Mouse (Mus musculus): Measurements from ENCODE around the gene Serpind1.
A peak's percentile ranks its signal among the peaks of the same experiment; 100 is the strongest.

Gene Serpind1

DNA sequence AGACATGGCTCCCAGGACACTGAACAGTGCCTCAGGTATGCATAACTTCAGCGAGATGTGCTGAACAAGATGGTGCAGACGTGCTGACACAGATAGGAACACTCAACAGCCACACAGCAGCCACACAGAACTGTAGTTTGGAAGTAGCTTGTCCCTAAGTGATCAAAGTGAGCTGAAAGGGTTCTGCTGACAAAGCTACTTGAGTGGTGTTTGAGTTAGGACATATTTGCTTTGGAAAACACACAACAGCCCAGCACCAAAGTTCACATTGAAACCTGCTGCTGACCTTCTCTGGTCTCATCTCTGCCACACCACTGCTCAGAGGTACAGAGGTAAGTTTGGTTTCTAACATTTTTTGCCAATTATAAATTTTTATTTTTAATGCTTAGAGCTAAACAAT lies at the start of gene Serpind1:
TSS of gene Serpind1 (plus strand) at position 256 of the 400 bp plus-strand sequence.
- peak; percentile 71 for DNase-seq (ENCODE audit: low spot score)

- DNase-seq (ENCODE audit: low spot score), result no peak
These were observed 48.0 kb upstream of the Serpind1 start for GRCm38 (mm10) chr16:17283151-17283550.

DNA sequence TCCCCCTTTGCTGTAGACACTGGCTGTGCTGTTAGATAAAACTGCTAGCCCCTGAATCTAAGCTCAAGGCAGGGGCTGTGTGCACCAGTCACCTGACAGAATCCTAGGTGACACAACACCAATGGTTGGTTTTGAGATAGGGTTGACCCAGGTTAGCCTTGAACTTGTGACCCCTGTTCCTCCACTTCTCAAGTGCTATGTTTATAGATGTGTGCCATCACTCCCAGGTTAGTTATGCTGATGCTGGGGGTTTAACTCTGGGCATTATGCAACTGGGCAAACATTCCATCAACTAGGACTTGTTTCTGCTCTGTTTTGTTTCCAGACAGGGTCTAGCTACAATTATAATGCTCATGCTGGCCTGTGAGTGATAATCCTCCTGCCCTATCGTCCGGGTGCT lies 44.1 kb upstream of the Serpind1 start:
- DNase-seq (ENCODE audit: low spot score), result peak; percentile 27

- no peak for DNase-seq (ENCODE audit: low spot score)
These were observed 40.2 kb upstream of the Serpind1 start for GRCm38 (mm10) chr16:17291016-17291415.

GRCm38 (mm10) chr16:17292751-17293150 lies 38.4 kb upstream of the Serpind1 start:
- DNase-seq (ENCODE audit: low spot score), result peak; percentile 32

- no peak for DNase-seq (ENCODE audit: low spot score)
These were observed 30.4 kb upstream of the Serpind1 start for GRCm38 (mm10) chr16:17300818-17301217.

- no peak for DNase-seq (ENCODE audit: low spot score)
These were observed 27.5 kb upstream of the Serpind1 start for GRCm38 (mm10) chr16:17303521-17304245.

DNA sequence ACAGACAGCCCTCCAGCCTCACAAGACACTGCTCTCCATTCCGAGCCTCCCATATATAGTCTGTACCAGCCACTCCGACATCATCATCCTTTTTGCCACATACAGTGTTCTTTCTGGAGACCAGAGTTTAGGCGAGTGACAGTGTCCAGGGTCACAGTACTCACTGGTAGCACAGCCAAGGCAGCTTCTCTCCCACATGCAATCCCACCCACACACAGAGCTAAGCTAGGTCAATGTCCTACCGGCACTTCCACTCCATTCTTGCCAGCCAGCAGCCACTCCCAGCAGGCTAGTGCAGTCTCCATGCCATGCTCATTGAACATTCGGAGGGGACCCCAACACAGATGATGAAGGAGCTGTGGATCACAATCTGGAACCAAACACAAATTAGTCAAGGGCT lies 23.7 kb upstream of the Serpind1 start:
- DNase-seq (ENCODE audit: low spot score), result no peak

DNA sequence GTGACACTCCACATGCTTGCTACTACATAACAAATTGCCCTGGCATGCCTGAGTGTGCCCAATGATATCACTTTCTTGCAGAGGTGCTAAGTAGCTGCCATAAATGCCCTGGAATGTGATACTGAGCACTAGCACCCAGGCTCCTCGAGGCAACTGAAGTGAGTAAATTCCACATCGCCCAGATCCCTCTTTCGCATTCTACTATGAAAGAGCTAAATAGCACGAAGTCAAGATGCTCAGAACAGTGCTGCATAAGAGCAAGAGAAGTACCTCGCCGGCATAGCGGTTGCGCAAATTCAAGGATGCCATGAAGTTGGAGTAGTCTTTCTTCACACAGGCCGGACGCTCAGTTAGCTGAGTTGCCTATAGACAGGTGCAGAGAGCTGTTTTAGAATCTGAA lies 22.1 kb upstream of the Serpind1 start:
- no peak for DNase-seq (ENCODE audit: low spot score)

DNA sequence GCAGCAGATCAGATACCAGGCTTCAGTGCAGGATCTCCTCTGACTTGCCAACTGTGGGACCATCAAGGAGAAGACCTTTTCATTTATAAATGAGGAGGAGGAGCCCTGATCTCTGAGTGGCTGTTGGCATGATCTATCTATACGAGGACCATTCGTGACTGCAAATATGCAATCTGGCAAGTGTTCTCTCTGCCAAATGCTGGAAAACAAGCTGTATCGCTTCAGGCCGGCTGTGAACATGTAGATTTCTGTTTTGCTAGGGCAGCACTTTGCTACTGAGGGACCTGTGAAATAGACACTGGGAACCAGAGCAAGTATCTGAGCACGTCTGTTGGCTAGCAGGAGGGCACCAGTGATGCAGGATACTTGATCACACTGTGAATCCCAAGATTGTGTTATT lies 18.6 kb upstream of the Serpind1 start:
- no peak for DNase-seq (ENCODE audit: low spot score)

GRCm38 (mm10) chr16:17316554-17316953 lies 14.6 kb upstream of the Serpind1 start:
- no peak for DNase-seq (ENCODE audit: low spot score)

DNA sequence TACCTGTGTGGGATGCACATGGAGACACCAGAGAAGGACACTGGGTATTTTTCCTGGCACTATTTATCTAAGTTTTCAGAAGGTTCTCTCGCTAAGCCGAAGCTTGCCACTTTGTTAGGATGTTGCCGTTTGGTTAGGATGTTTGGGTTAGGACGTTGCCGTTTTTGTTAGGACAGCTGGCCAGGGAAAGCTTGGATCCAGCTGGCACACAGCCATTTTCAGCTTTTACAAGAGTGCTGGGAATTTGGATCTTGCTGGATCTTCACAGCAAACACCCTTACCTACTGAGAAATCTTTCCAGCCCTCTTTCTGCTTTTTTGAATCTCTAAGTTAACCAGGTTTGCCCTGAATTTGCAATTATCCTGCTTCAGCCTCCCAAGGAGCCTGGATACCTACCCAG lies 9.7 kb upstream of the Serpind1 start:
- no peak for DNase-seq (ENCODE audit: low spot score)

- no peak for DNase-seq (ENCODE audit: low spot score)
These were observed 6.4 kb upstream of the Serpind1 start for GRCm38 (mm10) chr16:17324745-17325144.

- no peak for DNase-seq (ENCODE audit: low spot score)
These were observed 5.1 kb upstream of the Serpind1 start for GRCm38 (mm10) chr16:17326064-17326463.

GRCm38 (mm10) chr16:17329848-17330570 lies 1.2 kb upstream of the Serpind1 start:
- DNase-seq (ENCODE audit: low spot score), result no peak

DNA sequence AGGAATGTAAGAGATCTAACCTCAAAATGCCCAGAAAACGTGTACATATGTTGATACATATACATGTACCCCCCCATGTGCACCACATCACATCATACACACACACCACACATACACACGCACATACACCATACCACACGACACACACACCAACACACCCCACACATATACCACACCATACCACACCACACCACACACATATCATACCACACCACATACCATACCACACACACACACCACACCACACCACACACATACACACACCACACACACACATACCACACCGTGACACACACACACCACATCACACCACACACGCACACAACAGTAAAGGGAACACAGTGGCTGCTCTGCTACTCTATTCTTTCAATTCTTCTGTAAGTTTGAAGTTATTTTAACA lies 684 bp downstream of the Serpind1 start:
- no peak for DNase-seq (ENCODE audit: low spot score)

DNA sequence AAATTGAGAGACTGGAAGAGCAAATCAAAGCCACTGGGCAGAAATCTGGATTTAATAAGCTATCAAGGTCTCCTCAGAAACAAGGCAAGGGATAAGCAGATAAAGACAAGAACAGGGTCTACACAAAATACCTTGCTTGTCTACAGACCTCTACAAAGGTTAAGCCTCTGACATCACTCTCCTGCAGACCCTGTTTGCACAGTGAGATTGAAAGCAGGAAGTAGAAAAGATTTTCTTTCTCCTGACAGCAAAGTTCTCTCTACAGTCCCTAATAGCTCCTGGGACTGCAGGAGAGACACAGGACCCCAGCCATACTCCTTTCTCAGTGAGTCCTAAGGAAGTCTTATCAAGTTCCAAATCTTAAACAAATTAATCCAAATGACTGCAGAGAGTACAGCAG lies 3.4 kb downstream of the Serpind1 start:
- no peak for DNase-seq (ENCODE audit: low spot score)

- DNase-seq (ENCODE audit: low spot score), result peak; percentile 64
These were observed 4.9 kb downstream of the Serpind1 start for GRCm38 (mm10) chr16:17336089-17336488.

DNA sequence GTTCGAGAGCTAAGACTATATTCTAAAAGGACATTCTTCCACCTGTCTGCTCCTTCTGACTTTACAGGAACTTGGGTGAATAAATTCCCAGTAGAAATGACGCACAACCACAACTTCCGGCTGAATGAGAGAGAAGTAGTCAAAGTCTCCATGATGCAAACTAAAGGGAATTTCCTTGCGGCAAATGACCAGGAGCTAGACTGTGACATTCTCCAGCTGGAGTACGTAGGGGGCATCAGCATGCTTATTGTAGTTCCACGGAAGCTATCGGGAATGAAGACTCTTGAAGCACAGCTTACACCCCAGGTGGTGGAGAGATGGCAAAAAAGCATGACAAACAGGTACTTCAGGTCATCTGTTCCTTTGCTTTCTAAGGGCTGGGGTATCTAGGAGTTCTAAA lies 8.5 kb downstream of the Serpind1 start:
- DNase-seq (ENCODE audit: low spot score), result no peak

- no peak for DNase-seq (ENCODE audit: low spot score)
These were observed 9.5 kb downstream of the Serpind1 start for GRCm38 (mm10) chr16:17340705-17341104.

GRCm38 (mm10) chr16:17341847-17342246 lies 10.7 kb downstream of the Serpind1 start:
- no peak for DNase-seq (ENCODE audit: low spot score)

GRCm38 (mm10) chr16:17345141-17345812 lies 14.1 kb downstream of the Serpind1 start:
- peak; percentile 81 for DNase-seq (ENCODE audit: low spot score)

- no peak for DNase-seq (ENCODE audit: low spot score)
These were observed 14.6 kb downstream of the Serpind1 start for GRCm38 (mm10) chr16:17345813-17346155.

Measured in yolk sac, embryonic 10.5 days (tissue).